Mouse (Mus musculus): ENCODE measurements around the gene Hoxa13. TPM values are rescaled to one million over a fixed set of nuclear protein-coding genes. Genes with fewer than 3 reads are reported as not detected.

Hoxa13 gene
- polyA plus RNA-seq, 1 experiment from 2014 or later: not detected

DNA sequence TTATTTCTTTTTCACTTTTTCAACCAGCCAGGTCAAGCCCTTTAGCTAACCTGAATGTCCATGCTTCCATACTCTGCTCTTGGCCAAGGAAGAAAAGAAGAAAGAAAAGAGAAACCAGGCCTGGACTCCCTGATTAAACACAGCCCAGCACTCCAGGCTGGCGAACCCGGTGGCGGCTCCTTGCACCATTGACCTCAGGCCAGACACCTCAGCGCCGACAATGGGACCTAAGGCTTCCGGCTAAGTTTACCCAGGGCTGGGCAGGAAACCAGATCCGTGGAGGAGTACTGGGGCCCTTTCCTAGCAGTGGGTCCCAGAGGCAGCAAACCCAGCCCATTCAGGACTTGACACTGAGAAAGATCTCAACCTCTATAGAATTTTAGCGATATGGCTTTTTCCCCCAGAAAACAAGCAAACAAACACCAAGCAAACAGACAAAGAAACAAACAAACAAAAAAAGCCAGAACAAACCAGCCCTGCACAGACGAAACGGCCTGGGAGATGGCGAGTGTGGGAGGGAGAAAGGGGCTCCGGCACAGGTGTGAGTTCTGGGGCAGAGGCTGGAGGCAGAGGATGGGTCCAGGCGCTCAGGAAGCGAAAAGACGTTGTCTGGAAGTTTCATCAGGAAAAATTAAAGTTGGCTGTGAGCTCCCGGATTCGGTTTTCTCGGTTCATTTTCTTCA, 28.7 kb downstream of the Hoxa13 start:
- no peaks in the 10 kb centered on the region for H3K9me3 ChIP-seq (replicated peaks; ENCODE audit: low read length)
- peak overlapping the region; percentile 97 for H3K27ac ChIP-seq
- peak overlapping the region; percentile 98 for H3K9ac ChIP-seq (ENCODE audit: low read depth, low read length)
- no peak for ATAC-seq (replicated peaks; ENCODE audit: low FRiP score, low read depth)
- H3K27me3 ChIP-seq (ENCODE audit: insufficient read depth, low read length): no peaks in the 10 kb centered on the region
- H3K4me1 ChIP-seq (replicated peaks; ENCODE audit: insufficient read depth, low read length): peaks cover 5% of the 10 kb centered on the region; the same call in 1 of the 2 replicates
- H3K4me3 ChIP-seq (replicated peaks; ENCODE audit: low read depth, low read length): peak overlapping the region; percentile 85
- no peaks in the 10 kb centered on the region; the same call in 1 of the 2 replicates for H3K36me3 ChIP-seq (ENCODE audit: insufficient read depth, low read length)
- WGBS: under 1% methylated on average over 18 of the region's 18 CpGs
- H3K4me2 ChIP-seq (ENCODE audit: low read length): peak overlapping the region; percentile 92
- no peak for TF ChIP-seq CTCF (IDR thresholded peaks at IDR 0.05; ENCODE audit: low read depth)
- peak; percentile 84 for DNase-seq (ENCODE audit: low spot score)

GRCm38 (mm10) chr6:52230516-52231165, 30.0 kb downstream of the Hoxa13 start, which contains the start of gene Hoxa9:
TSS of gene Hoxa9 (minus strand) at chr6:52231089.
- DNase-seq (ENCODE audit: low spot score) (peak; percentile 89), ATAC-seq (replicated peaks; ENCODE audit: low FRiP score, low read depth) (peak; percentile 42)
- Histone ChIP-seq H3K27me3 (ENCODE audit: insufficient read depth, low read length) (no peaks in the 10 kb centered on the region), H3K27ac (peak within 1 kb of the TSS; percentile 97), H3K36me3 (ENCODE audit: insufficient read depth, low read length) (no peaks in the 10 kb centered on the region; the same call in 1 of the 2 replicates), H3K4me3 (replicated peaks; ENCODE audit: low read depth, low read length) (peak within 1 kb of the TSS; percentile 85), H3K9me3 (replicated peaks; ENCODE audit: low read length) (no peaks in the 10 kb centered on the region), H3K9ac (ENCODE audit: low read depth, low read length) (peak within 1 kb of the TSS; percentile 98), H3K4me2 (ENCODE audit: low read length) (peak within 1 kb of the TSS; percentile 92), H3K4me1 (replicated peaks; ENCODE audit: insufficient read depth, low read length) (peaks cover 8% of the 10 kb centered on the region; the same call in 1 of the 2 replicates)
- TF ChIP-seq CTCF (IDR thresholded peaks at IDR 0.05; ENCODE audit: low read depth): no peak
- under 1% methylated on average over 14 of the region's 36 CpGs for WGBS

GRCm38 (mm10) chr6:52229558-52230416, 30.9 kb downstream of the Hoxa13 start:
- under 1% methylated on average over 43 of the region's 44 CpGs for WGBS
- no peak for DNase-seq (ENCODE audit: low spot score)
- peaks cover 8% of the 10 kb centered on the region; the same call in 1 of the 2 replicates for H3K4me1 ChIP-seq (replicated peaks; ENCODE audit: insufficient read depth, low read length)
- peak overlapping the region; percentile 85 for H3K4me3 ChIP-seq (replicated peaks; ENCODE audit: low read depth, low read length)
- H3K4me2 ChIP-seq (ENCODE audit: low read length): peak overlapping the region; percentile 89
- peak overlapping the region; percentile 97 for H3K27ac ChIP-seq
- TF ChIP-seq CTCF (IDR thresholded peaks at IDR 0.05; ENCODE audit: low read depth): no peak; the same call in 1 of the 2 replicates
- H3K36me3 ChIP-seq (ENCODE audit: insufficient read depth, low read length): no peaks in the 10 kb centered on the region; the same call in 1 of the 2 replicates
- no peaks in the 10 kb centered on the region for H3K9me3 ChIP-seq (replicated peaks; ENCODE audit: low read length)
- peak; percentile 2 for ATAC-seq (replicated peaks; ENCODE audit: low FRiP score, low read depth)
- no peaks in the 10 kb centered on the region for H3K27me3 ChIP-seq (ENCODE audit: insufficient read depth, low read length)
- peak overlapping the region; percentile 93 for H3K9ac ChIP-seq (ENCODE audit: low read depth, low read length)

DNA sequence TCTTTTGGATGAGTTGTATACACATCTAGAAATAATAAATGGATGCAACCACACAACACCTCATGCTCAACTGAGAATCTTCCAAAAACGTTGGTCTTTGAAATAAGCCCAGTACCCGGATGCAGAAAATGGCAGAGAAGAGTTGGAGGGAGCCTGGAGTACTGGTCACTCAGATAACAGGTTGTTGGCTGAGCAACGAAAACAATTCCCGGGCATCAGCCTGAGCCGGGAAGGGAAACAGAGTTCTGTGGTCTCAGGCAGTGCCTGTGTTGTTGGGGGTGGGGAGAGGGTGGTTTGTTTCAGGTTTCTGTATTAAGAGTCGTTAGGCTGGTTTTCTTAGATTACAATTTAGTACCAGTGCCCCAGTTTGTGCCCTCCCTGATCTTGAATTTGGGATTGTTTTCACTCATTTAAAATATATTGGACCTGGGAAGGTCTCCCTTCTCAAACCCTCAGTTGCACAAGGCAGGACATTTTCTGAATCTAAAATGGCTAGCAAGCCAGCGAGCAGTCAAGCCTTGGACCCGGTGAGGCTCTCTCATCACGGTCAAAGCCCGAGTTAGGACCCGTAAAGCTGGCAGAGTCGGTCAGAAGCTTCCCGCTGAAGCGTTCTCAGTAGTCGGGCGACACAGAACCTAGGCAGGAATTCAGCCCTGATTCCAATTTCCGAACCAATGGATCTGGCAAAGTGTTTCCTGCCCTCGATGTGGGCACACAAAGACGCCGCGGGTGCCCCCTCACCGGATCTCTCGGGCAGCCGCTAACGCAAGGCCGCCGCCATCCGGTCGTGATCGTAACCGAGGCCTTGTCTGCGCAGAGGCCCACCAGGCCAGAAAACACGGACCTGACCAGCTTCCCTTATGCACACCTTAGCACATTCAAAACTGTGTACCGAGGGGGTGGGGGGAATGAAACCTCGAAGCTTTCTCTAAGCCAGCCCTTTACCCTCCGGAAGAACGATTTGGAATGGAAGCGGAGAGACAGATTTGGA, 31.9 kb downstream of the Hoxa13 start:
- no peak; the same call in 1 of the 2 replicates for TF ChIP-seq CTCF (IDR thresholded peaks at IDR 0.05; ENCODE audit: low read depth)
- Histone ChIP-seq H3K9me3 (replicated peaks; ENCODE audit: low read length) (no peaks in the 10 kb centered on the region), H3K4me2 (ENCODE audit: low read length) (peak overlapping the region; percentile 89), H3K4me1 (replicated peaks; ENCODE audit: insufficient read depth, low read length) (peaks cover 8% of the 10 kb centered on the region; the same call in 1 of the 2 replicates), H3K9ac (ENCODE audit: low read depth, low read length) (peak overlapping the region; percentile 93), H3K4me3 (replicated peaks; ENCODE audit: low read depth, low read length) (peak overlapping the region; percentile 85), H3K36me3 (ENCODE audit: insufficient read depth, low read length) (peaks cover 6% of the 10 kb centered on the region; the same call in 1 of the 2 replicates), H3K27ac (peak overlapping the region; percentile 97), H3K27me3 (ENCODE audit: insufficient read depth, low read length) (no peaks in the 10 kb centered on the region)
- 1% methylated on average over 38 of the region's 38 CpGs for whole genome bisulfite sequencing
- no peak for DNase-seq (ENCODE audit: low spot score)
- ATAC-seq (replicated peaks; ENCODE audit: low FRiP score, low read depth): no peak

GRCm38 (mm10) chr6:52227470-52228222, 33.0 kb downstream of the Hoxa13 start:
- DNase-seq (ENCODE audit: low spot score) (no peak), ATAC-seq (replicated peaks; ENCODE audit: low FRiP score, low read depth) (0 out of 2 replicates have a peak, but pooled peaks have one; percentile 1)
- TF ChIP-seq CTCF (IDR thresholded peaks at IDR 0.05; ENCODE audit: low read depth): no peak
- H3K27me3 ChIP-seq (ENCODE audit: insufficient read depth, low read length): no peaks in the 10 kb centered on the region
- H3K4me3 ChIP-seq (replicated peaks; ENCODE audit: low read depth, low read length): peak overlapping the region; percentile 85
- peak overlapping the region; percentile 89 for H3K4me2 ChIP-seq (ENCODE audit: low read length)
- peaks cover 6% of the 10 kb centered on the region; the same call in 1 of the 2 replicates for H3K36me3 ChIP-seq (ENCODE audit: insufficient read depth, low read length)
- no peaks in the 10 kb centered on the region for H3K9me3 ChIP-seq (replicated peaks; ENCODE audit: low read length)
- H3K9ac ChIP-seq (ENCODE audit: low read depth, low read length): peak overlapping the region; percentile 97
- peaks cover 8% of the 10 kb centered on the region; the same call in 1 of the 2 replicates for H3K4me1 ChIP-seq (replicated peaks; ENCODE audit: insufficient read depth, low read length)
- peak overlapping the region; percentile 95 for H3K27ac ChIP-seq
- 4% methylated on average over 11 of the region's 11 CpGs for WGBS
